Mouse (Mus musculus) liver, embryonic 14.5 days (tissue): ENCODE measurements around the gene Sec24a.

Experiments
- CTCF ChIP-seq: IDR thresholded peaks from 2 replicates; pipeline ENCODE4 v1.5.1; 2016; ENCODE audit warnings: antibody characterized with exemption, low read depth, control low read depth
- EP300 ChIP-seq: IDR thresholded peaks from 2 replicates; pipeline ENCODE4 v1.6.1; 2016; ENCODE audit warnings: antibody characterized with exemption, low read depth

DNA sequence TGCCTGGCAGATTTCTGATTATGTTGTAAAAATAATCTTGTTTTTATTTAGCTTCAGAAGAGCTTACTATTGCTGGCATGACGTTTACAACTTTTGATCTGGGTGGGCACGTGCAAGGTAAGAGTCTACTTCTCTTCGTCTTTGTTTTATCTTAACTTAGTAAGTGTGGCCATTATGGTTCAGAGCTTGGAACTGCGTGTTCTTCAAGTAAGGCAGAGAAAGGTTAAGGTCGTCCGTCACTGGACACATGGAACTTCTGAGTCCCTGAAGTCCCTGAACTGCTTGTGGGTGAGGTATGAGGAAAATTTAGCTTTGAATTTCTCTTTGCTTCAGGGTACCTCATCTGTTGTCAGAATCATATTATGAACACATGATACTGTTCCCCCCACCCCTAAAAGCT, 19.3 kb upstream of the Sec24a start:
- no peak for TF ChIP-seq CTCF
- TF ChIP-seq EP300, result no peak
